Mouse (Mus musculus): ENCODE measurements around the gene Usp44. TPM values are rescaled to one million over a fixed set of nuclear protein-coding genes. Genes with fewer than 3 reads are reported as not detected.
A peak's percentile ranks its signal among the peaks of the same experiment; 100 is the strongest.
"Not testable (repeated sequence)": the region's sequence is repeated elsewhere in the genome, so short reads cannot be mapped to it uniquely, and the experiment has no call there.

The Usp44 gene
- total RNA-seq (2021) = under 1 TPM; 0.47 to 0.61 TPM
- long read RNA-seq, experiment 1, partial matches to known transcripts = 0 of 1 reads
- long read RNA-seq, experiment 1, other reads (novel, unspliced or antisense) = 1 of 1 reads
- long read RNA-seq, experiment 2 = 0 reads

DNA sequence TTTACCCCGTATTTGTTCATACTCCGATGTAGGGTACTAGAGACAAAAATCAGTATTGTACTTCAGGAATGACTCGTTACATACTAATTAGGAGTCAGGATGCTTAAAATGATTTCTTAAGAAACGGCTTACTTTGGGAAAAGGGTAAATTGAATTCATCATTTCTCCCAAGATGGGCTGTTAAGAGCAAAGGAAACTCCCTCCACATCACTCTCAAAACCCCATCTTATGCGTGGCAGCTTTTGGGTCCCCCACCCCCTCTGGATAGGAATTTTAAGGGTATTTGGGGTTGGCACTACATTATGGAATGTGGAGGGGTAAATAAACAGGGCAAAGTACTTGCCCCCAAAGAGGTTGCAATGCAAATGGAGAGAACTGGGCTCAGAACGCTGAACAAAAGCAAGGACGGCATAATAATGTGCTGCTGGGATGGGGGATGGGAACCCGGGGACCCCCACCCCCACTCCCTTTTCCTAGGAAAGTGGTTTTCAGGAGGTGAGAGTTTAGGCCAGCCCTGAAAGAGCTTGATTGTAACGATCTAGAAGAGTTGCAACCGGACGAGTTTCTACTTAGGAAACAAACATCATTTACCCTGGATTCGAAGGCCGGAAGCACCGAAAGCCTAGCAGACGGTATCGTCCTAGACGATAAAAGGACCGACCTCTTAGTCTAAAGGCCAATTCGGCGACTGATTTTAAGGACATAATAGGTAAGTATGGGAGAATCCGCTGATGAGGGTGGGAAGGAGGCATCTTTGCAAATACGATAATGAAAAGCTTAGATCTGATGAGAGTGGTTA lies at the start of gene Usp44:
TSS of gene Usp44 (plus strand) at position 625 of the 799 bp plus-strand sequence.
- DNase-seq = no peak

DNA sequence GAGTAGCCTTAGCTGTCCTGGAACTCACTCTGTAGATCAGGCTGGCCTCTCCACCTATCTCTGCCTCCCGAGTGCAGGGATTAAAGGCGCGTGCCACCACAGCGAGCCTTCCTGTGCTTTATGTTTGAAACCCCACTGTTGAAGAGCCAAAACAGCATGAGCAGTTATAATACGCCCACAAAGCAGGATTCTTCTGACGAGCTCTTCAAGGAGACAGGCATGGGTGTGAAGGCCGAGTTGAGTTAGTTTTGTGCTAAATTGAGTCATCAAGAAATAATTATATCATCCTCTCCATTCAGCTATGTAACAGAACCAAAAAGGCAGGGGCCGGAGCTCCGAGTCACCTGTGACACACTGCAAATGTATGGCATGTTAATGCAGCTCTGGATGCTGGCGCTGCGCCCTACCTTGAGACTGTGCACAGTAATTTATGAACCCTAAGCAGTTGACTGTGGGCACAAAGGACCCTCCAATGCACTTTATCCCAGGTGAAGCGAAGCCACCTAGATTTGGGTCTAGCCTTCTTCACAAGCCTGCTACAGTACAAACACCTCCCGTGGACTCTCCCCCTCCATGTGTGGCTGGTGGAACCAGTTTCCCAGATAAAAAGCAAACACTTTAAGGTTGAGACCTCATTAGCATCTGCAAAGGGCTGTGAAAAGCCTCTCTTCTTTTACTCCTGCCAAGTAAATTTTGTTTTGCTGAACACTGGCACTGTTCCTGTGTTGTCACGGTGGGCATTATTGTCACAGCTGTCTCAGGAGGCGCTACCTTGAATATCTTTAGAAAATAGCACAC lies 47.9 kb upstream of the Usp44 start:
- no peak for DNase-seq

DNA sequence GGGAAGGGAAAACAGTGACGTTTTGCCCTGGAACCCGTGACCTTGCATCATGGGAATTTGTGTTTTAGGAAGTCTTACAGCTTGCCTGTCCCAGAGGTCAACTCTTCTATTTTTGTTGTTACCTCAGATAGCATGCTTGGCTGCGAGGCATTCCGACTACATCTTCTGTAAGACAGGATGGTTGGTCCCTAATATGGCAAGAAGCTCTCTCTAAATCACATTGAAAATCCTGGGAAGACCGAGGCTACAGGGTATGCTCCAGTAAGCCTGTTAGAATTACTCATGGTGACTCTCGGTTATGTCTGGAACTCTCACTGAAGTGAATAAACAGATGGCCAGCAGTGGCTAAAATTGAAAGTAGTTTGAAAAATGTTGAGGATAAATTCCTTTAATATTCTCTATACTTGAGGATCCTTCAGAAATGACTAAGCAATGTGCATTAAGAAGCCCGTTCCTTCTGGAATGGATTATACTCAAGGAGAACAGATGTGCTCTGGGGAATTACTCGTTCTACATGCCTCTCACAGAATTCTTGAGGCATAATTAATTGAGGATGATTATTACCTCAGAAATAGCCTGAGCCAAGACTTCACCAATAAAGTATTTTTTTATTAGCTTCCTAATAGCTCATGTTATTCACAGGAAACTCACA lies 31.5 kb upstream of the Usp44 start:
- DNase-seq = no peak

DNA sequence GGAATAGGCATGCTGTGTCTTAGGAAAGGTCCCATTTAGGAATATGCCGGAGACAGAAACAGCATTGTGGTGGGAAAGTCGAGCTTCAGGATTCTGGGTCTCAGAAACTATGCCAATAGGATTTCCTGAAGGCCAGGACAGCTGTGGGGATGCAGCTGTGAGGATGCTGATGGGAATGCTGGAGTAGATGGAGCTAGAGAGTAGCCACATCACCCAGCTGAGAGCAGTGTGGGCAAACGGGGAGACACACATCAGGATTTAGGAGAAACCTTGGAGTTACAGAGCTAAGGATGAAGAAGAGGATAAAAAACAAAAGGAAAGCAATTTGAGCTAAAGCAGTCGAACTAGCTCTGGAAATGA lies 31.0 kb upstream of the Usp44 start:
- no peak for DNase-seq

DNA sequence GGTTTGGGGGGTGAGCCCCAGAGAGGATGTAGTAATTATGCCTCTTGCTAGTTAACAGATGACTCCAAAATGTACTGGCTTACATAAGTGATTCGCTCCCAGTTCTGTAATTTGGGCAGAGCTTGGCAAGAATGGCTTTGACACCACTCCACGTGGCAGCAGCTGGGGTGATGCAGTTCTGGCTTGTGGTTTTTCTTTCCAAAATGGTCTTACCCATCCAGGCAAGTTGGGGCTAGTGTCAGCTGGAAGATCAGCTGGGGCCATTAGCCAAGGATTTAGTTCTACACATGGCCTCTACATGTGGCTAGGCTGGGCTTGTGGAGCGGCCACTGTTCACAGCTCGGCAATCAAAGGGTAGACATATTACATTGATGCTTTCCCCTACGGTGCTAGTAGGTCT lies 30.5 kb upstream of the Usp44 start:
- no peak for DNase-seq

DNA sequence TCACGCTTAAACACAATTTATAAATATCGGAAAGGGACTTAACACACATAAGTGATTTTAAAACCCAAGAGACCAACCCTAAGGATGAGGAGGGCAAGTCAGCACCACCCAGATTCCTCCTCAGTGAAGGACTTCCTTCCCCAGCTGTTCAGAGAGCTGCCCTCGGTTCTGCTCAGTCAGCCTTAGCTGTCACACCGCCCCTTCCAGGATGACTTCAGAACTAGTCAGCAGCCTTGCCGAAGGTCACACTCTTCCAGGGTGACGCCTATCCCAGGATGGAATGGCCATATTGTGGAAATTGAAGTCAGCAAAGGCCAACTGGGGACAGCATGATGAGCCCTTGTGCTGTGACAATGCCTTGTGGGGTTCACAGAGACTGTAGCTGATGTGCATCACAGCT lies 28.2 kb upstream of the Usp44 start:
- no peak for DNase-seq

DNA sequence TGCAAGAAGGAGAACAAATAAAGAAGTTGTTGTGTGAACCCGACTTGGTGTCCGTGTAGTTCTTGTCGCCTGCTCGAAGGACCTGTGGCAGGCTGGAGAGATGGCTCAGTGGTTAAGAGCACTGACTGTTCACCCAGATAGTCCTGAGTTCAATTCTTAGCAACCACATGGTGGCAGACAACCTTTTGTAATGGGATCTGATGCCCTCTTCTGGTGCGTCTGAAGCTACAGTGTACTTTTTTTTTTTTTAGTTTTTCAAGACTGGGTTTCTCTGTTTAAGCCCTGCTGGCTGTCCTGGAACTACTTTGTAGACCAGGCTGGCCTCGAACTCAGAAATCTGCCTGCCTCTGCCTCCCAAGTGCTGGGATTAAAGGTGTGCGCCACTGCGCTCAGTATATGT lies 21.9 kb upstream of the Usp44 start:
- not testable (repeated sequence) for DNase-seq

DNA sequence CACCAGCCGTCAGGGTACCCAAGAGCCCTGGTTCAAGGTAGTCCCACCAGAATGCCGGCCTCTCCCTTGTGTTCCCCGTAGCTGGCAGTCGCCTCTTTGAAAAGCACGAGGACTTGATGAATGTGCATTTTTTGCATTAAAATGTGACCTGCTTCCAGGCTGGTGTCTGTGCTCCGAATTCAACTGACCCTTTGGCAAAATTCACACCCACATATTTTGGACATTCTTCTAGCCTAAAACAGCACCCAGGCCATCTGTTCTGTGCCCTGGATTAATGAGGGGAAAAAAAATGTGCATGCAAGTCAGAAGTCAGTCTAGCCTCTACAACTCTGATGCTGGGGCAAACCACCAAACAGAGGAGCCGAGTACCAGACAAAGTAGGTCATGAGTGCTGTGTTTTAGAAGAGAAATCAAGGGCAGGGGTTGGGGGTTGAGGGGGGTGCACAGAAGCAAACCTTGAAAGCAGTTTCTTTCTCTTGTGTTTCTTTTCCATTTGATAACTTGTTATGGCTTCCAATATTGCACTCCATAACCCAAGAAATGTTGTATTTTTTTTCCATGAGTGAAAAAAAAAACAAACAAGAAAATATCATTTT lies 20.7 kb upstream of the Usp44 start:
- DNase-seq = no peak

DNA sequence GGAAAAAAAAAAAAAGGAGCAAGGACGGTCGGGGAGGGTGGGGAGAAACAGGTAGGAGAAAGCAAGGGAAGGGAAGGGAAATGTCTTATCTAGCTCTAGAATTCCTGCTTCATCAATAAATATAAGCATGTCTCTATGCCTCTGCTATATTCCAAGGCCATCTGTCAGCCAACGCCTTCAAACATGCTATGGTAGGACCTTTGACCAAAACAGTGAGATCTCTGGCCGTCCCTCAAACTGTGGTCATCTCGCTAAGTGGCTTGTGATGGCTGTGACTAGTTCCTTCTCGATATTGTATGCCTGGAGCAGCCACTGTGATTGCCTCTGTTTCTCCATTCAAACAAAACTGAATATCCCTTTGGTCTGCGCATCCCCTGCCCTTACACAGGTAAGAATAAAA lies 19.3 kb upstream of the Usp44 start:
- no peak for DNase-seq

DNA sequence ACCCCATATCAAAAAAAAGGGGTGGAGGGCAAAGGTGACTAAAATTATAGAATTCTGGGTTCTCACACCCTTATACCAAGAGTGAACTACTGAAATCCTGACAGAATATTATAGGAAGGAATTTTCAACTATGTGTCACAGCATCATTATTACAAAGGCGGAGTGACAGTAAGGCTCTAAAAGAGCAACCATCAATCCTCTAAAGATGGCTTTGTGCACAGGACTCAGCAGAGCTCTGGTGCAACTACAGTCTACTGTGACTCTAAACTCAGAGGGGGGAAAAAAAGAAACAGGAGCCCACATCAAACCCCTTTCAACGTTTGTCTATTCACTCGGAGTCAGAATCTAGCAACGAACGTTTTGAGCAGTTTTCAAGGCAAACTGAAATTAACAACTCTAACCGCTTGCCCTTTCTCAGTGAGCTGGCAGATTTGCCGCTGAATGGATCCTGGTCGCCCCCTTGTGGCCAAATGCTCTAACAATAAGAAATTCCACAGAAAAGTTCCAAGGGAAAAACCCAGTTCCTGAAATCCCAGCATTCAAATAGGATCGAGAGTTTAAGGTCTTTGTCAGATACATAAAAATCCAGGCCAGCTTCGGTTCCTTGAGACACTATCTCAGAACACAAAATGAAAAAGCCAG lies 18.5 kb upstream of the Usp44 start:
- DNase-seq = peak; percentile 84

DNA sequence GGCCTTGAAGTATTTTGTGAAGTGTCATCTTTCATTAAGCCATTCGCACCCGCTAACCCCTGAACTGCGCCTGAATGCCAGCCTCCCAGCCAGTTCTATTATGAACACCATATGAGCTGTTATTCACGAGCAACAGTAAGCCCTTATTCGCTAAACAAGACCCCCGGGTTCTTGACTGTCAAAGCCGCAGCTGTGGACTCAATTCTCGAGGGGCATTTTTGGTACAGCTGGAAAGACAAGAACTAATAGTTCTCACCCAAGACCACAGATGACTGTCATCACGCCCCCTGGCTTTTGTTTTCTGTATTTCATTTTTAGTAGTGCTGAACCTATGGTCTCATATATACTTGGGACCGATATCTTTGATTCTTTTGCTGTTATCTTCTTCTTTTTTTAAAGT lies 17.6 kb upstream of the Usp44 start:
- no peak for DNase-seq

DNA sequence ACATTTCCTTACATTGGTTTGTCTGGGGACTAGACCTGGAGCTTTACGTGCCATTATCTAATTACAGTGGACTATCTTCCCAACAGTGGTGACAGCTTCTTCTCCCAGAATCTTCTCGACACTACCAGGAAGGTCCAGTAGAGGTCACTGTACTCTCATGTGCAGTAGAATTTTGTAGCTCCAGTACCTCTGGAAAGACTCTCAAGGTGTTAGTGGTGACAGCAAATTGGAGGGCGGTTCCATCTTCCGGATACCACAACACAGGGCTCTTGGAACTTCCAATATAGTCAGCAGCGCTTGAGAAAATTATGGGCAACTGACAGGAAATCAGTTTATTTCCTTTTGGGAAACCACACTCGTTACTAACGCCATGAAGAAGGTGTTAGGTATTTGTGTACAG lies 12.7 kb upstream of the Usp44 start:
- peak; percentile 63 for DNase-seq

DNA sequence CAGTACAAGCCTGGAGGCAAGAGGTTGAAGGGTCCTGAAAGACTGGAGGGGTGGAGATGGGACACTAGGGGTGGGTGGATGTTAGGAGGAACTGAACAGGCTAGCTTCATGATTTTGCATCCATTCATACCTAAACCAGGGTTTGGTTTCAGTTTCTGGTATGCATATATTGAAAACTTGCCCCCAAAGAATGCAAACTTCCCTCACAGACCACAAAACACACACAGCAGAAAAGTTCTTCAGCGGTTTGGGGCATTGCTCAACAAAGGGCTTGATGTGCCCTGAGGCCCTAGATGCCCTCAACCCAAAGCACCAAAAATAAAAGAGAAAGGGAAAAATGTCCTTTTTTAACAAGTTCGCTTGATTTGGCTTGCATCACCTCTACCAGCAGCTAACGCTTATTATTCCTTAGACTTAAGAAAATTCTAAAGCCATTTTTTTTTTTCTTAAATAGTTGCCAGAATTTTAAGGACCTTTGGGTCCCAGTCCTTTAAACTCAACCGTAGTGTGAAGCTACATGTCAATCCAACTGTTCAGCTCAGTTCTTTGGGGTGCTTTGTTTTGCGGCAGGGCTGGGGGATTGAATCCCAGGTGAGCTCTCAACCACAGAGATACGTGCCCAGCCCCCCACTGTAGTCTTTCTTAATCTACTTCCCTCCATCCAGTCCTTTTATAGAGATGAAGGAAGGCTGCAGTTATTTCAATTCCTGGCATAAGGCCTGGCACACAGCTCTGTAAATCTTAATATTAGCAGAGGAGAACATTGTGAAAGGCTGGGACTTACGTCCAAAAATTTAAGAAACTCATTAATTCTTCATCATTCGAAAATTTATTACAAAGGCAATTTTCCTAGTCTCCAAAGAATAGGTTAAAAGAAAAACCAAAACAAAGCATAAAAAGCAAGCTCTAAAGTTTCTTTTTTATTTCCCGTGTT lies 1.2 kb upstream of the Usp44 start:
- no peak for DNase-seq

DNA sequence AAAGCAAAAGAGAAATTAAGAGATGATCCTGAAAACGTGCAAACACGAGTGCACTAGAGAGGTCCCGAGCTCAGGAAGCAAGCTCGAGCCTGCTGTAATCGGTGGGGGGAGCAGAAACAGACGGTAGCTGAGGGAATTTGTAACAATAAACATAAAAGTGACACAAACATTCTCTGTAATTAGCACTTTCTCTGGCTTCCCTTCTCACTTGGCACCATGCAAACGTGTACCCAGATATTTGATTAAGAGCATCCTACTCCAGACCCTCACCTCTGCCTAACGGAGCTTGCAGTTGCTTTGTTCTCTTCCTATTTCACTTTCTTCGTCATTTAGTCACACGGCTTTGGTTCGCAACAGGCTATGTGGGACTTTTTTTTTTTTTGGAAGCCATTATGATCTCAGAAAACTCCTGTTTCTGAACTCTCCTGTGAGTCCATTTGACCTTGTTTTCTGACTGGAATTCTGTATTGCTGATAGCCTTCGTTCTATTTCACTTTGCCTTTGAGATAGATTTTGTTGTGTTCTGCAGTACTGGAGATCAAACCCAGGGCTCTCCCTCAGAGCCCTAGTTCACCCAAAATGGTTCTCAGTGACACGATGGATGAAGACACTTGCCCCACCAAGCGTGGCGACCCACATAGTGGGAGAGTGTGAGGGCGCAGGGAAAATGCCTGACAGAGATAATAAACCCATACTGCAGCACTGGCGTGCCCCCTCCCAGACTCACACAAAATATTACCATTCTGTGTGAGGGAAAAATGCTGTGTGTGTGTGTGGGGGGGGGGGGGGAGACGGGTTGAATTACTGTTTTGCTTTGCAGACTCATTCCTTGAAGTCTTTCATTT lies 597 bp downstream of the Usp44 start:
- DNase-seq = no peak

DNA sequence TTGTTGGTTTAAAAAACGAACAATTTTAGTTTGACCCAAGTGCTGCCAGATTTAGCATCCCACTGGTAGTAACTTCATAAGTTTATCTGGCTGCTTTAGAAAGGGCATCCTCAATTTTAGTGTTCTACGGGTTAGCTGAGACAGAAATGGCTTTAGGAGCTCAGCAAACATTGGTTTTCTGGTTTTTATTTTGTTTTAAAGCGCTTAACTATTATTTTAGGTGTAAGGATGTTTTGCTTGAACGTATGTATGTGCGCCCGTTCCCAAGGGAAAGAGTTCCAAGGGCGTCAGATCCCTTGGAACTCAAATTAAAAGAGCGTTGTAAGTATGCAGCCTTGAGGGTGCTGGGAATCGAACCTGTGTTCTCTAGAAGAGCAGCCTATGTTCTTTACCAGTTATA lies 1.5 kb downstream of the Usp44 start:
- no peak for DNase-seq

DNA sequence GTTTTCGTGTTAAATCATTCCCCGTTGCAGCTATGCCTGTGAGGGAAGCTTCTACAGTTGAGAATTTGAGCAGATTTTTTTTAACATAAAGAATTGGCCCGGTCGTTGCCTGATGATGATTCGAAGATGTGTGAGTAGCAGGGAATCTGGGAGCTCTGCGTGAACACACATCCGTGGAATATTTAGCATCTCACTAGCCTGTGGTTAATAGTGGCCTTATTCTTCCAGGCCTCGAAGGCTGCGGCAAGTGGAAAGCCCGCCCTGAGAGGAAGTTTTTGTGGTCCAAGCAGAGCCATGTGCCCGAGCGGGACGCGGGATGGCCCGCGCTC lies 2.0 kb downstream of the Usp44 start:
- DNase-seq = no peak

DNA sequence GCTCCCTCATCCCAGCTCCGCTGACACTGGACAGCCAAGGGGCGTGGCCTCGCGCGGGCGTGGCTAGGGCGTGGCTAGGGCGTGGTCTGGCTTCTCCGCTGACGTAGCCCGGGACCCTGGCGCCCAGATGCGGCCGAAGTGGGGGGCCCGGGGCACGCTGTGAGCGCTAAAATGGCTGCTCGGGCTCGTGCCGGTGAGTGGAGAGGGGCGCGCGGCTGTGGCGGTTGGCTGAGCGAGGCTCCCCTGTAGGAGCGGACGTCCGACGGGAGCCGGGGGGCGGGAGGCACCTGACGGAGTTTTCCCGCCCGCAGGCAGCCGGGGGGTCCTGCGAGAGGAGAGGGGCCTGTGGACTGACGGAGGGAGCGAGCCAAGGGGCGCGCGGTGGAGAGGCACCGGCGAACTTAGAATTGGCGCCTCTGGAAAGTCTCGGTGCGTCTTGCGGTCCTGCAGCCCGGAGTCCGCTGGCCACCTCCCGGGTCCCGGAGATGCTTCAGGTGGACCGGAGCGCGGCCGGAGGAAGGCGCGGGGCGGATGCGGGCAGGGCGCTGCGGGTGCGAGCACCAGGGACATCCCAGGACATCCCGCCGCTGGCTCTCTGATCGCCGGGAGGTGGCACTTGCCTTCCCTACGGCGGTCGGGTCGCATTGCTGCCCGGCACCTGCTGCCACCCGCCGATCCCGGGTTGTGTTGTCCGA lies 2.5 kb downstream of the Usp44 start:
- peak; percentile 76 for DNase-seq

DNA sequence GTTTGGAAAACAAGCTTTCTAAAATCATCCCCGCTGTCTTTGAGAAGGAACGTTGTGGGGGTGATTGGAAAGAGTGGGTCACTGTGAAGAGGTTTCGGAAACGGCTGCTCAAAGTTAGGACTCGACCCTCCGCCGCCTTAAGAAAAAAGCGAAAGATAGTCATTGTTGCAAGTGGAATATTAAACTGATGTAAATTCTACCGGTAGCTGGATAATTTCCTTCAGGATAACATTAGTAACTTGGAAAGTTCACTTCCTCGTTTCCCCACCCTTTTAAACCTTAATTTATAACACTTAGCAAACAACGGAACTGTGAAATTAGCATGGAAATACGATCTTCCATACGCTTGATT lies 3.0 kb downstream of the Usp44 start:
- no peak for DNase-seq

DNA sequence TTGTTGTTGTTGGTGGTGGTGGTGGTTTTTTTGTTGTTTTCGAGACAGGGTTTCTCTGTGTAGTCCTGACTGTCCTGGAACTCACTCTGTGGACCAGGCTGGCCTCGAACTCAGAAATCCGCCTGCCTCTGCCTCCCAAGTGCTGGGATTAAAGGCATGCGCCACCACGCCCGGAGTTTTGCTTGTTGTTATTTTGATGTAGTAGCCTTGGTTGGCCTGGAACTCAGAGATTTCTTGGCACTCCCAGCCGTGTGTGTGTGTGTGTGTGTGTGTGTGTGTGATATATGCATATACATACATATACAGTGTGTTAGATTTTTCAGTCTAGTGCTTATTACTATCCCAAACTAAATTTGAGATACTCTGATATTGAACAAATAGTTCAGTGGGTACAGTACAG lies 3.8 kb downstream of the Usp44 start:
- not testable (repeated sequence) for DNase-seq

DNA sequence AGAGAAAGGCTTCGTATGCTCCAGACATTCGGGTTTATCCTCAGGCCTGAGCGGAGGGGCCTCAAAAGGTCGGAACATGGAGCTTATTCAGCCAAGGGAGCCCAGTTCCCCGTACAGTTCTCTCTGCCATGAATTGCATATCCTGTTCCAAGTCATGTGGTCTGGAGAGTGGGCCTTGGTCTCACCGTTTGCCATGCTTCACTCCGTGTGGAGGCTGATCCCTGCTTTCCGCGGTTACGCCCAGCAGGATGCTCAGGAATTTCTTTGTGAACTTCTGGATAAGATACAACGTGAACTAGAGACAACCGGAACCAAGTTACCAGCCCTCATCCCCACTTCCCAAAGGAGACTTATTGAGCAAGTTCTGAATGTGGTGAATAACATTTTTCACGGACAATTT lies 15.4 kb downstream of the Usp44 start:
- DNase-seq = no peak

All from gastrocnemius, postnatal 10 days (tissue).